Mouse (Mus musculus) forebrain, embryonic 11.5 days (tissue): Measurements from ENCODE around the gene R3hdm4. TPM values are rescaled to one million over a fixed set of nuclear protein-coding genes. Genes with fewer than 3 reads are reported as not detected.

ENCODE experiments used
- ATAC-seq: fragments of 200-750 bp; cut with Nextera tagmentation; replicated peaks from 2 replicates; pipeline ENCODE4 v1.8.0; 2017; ENCODE audit warnings: moderate TSS enrichment; ENCODE audit not compliant: low FRiP score
- DNase-seq: peaks from one replicate; pipeline ENCODE4 v3.0.0-alpha.2; 2017; ENCODE audit warnings: low spot score
- H3K27ac ChIP-seq: fragments of 300-500 bp; sonication (generic); 2 replicates; pipeline ENCODE4 v1.5.1; 2014; ENCODE audit warnings: low read depth, low read length
- H3K27me3 ChIP-seq: fragments of 300-500 bp; sonication (generic); 2 replicates; pipeline ENCODE4 v1.6.1; 2014; ENCODE audit warnings: mild to moderate bottlenecking, low read length, mixed read lengths; ENCODE audit not compliant: control insufficient read depth, insufficient read depth
- H3K36me3 ChIP-seq: fragments of 300-500 bp; sonication (generic); 2 replicates; pipeline ENCODE4 v1.6.1; 2014; ENCODE audit warnings: mild to moderate bottlenecking, low read length, moderate library complexity, mixed read lengths; ENCODE audit not compliant: control insufficient read depth, insufficient read depth
- H3K4me1 ChIP-seq: fragments of 300-500 bp; sonication (generic); replicated peaks from 2 replicates; pipeline ENCODE4 v1.6.1; 2014; ENCODE audit warnings: low read length, mixed read lengths; ENCODE audit not compliant: control insufficient read depth, insufficient read depth
- H3K4me2 ChIP-seq: fragments of 300-500 bp; sonication (generic); 2 replicates; pipeline ENCODE4 v1.6.1; 2014; ENCODE audit warnings: low read depth, mild to moderate bottlenecking, low read length, moderate library complexity, mixed read lengths; ENCODE audit not compliant: severe bottlenecking
- H3K4me3 ChIP-seq: fragments of 300-500 bp; sonication (generic); 2 replicates; pipeline ENCODE4 v1.5.1; 2014; ENCODE audit warnings: low read depth, low read length
- H3K9ac ChIP-seq: fragments of 300-500 bp; sonication (generic); 2 replicates; pipeline ENCODE4 v1.6.1; 2014; ENCODE audit warnings: low read length
- H3K9me3 ChIP-seq: fragments of 300-500 bp; sonication (generic); 2 replicates; pipeline ENCODE4 v1.6.1; 2016; ENCODE audit warnings: low read length, mixed read lengths; ENCODE audit not compliant: control insufficient read depth
- WGBS: fragments of 180-500 bp; shearing (Covaris S2); extraction: QIAGEN DNeasy Blood & Tissue Kit; methylation state at CpG from one replicate; pipeline ENCODE4 v1.1.7; 2014; 5-methylcytosine and 5-hydroxymethylcytosine counted together
- polyA plus RNA-seq: library from polyadenylated mRNA; unstranded; fragments of >200 nt; fragmentation: Nextera tagmentation; extraction: Ambion mirVana; gene quantifications from 2 replicates; pipeline ENCODE4 v1.2.1, GENCODE M21; 2014

Gene R3hdm4
- polyA plus RNA-seq, 1 experiment from 2014 or later = 135 TPM

DNA sequence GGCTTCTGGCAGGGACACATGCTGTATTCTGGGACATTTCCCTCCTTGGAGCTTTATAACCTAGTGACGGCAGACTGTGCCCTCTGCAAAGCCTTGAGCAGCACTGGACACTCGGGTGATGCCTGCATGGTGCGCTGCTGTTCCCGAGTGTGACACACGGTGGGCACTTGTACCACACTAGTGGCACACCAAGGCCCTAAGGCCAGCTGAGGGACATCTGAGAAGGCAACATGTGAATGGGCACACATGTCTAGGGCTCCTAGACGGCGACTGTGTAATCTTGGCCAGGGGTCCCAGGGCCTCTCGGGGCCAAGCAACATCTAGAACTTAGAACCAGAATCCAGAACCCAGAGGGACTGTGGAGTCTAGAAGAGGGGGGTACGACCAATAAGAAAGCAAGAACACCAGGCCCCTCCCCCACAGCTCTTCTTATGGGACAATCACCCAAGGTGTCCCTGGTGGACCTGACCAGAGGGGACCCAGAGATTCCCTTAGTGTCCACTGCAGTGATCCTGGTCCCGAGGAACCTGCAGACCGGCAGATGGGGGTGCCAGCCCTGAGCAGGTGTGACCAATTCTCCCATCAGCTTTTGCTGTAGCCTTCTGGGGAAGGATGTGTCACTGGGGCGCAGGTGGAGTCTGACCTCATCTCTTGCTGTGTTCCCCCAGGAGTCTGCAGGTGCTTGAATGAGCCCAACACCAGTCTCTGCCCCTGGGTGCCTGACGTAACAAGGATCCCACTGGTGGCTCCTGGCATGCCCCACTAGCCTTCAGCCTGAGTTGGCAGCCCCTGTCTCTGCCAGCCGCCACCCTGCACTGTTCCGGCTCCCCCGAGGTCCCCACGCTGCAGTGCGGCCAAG is 9.2 kb upstream of the R3hdm4 start:
- Histone ChIP-seq H3K36me3 (no peaks in the 10 kb centered on the region), H3K4me3 (no peak overlapping the region), H3K9me3 (no peaks in the 10 kb centered on the region), H3K9ac (no peak overlapping the region), H3K4me1 (peaks cover 9% of the 10 kb centered on the region), H3K27me3 (no peaks in the 10 kb centered on the region), H3K4me2 (no peak overlapping the region), H3K27ac (no peak overlapping the region)
- no peak for DNase-seq
- ATAC-seq = no peak
- WGBS = 91% methylated on average over 18 of the region's 18 CpGs

DNA sequence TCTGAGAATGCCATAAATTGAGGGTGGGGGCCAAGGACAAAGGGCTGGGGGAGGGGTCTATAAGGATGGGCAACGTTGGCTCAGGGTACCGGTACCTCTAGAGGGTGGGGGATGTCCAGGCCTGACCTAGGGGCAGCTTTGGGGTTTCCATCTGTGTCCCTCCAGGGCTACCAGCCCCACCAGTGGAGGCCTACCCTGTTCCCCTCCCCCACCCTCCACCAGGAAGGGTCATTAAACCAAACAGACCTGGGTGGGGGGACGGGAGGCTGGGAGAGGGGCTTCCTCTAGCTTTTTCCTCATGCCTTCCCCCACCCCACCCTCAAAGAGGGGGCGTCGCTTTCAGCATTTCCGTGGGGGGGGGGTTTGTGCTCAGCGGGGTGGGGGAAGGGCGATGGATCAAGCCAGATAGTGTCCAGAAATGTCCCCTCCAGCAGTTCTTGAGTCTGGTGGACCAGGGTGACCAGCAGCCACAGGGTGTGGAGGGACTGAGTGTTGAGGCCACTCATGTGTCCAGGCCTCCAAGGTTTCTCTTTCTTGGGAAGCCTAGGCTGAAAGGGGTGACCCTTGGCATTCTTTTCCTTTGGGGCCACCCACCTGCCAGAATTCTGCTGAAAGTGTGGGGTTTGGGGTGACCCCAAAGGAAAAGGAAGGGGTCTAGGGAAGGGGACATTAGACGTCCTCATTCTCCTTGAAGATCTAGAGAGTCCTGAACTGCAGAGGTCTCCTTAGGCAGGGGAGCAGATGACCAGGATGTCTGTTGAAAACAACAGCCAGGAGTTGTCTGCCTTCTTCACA is 8.1 kb upstream of the R3hdm4 start:
- ATAC-seq (0 out of 2 replicates have a peak, but pooled peaks have one; percentile 10), DNase-seq (no peak)
- 19% methylated on average over 9 of the region's 9 CpGs for WGBS
- no peaks in the 10 kb centered on the region for H3K9me3 ChIP-seq
- no peaks in the 10 kb centered on the region for H3K36me3 ChIP-seq
- peak overlapping the region; percentile 83 for H3K4me2 ChIP-seq
- H3K9ac ChIP-seq = peak overlapping the region; percentile 49
- H3K4me1 ChIP-seq = peaks cover 9% of the 10 kb centered on the region
- peak overlapping the region; percentile 59; the same call in 1 of the 2 replicates for H3K27ac ChIP-seq
- peak overlapping the region; percentile 86 for H3K4me3 ChIP-seq
- H3K27me3 ChIP-seq = no peaks in the 10 kb centered on the region; the same call in 1 of the 2 replicates

GRCm38 (mm10) chr10:79928030-79928694 is 7.2 kb upstream of the R3hdm4 start:
- ATAC-seq (no peak), DNase-seq (peak; percentile 78)
- Histone ChIP-seq H3K4me2 (peak overlapping the region; percentile 83), H3K27ac (peak overlapping the region; percentile 72; the same call in 1 of the 2 replicates), H3K4me1 (peaks cover 9% of the 10 kb centered on the region), H3K27me3 (peaks cover 4% of the 10 kb centered on the region), H3K36me3 (no peaks in the 10 kb centered on the region), H3K9ac (peak overlapping the region; percentile 83), H3K4me3 (peak overlapping the region; percentile 86), H3K9me3 (no peaks in the 10 kb centered on the region)
- under 1% methylated on average over 29 of the region's 29 CpGs for WGBS

DNA sequence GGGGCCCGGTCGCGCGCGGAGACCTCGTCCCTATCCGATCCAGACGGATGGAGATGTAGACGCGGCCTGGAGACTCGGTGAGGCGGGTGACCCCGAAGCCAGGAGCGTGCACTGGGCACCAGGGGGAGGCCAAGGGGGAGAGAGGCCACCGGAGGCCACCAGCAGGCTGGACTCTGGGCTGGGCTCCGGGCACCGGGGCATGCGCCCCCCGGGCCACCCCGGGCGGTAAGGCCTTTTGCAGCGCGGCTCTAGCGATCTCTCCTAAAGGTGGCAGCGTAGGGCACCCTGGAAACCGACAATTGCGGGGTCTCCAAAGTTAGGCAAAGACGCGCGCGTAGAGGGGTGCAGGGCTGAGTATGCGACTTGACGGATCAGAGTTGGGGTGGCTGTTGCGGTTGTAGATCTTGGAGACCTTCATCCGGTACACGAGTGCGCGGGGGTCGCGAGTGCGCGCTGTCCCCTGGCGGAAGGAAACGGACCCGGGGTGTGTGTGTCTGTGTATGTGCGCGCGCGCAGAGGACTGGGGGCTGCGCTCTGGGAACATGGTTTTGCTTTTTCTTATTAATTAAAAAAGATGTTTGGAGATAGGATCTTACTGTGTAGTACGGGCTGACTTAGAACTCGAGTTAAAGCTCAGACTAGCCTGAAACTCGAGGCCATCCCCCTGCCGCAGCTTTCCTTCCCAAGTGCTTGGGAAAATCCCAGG is 6.5 kb upstream of the R3hdm4 start:
- peak; percentile 61 for ATAC-seq

DNA sequence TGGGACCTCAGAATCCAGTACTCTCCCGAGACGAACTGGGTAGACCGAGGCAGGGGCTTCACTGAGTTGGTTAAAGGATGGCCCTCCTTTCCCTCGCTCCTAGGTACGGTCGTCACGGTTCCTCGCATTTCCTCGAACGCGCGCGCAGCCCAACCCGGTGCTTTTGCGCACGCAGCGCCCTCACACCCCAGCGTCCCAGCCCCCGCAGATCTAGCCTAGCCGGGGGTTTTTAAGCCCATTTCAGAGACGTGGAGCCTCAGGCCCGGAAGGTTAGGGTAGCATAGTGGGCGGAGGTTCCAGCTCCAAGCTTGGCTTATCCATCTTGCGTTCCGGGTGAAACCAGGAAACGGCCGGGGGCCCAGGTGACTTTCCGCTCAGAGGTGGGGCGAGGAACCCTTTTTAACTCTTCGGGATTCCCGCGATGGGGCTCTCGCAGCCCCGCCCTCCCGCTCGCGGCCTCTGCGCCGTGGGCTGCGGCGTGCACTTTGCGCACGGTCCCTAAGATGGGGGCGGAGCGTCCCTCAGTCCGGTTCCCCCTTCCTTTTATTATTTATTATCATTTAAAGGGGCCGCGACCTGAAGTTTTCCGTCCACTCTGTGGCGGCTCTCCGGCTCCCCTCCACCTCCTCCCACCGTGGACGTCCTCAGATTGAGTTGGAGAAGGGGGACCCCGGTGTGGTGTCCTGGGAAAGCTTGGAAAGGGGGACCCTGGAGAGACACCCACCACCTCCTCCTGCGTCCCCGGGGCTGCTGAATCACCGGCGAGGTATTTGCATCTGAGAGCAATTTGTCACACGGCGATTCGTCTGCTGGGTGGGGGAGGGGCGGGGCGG is 5.7 kb upstream of the R3hdm4 start, which contains the start of gene Arid3a:
Gene Arid3a, plus strand, starts transcription at position 553 of the 833 bp plus-strand sequence.
- Histone ChIP-seq H3K27ac (peak within 1 kb of the TSS; percentile 72), H3K27me3 (peaks cover 19% of the 10 kb centered on the region), H3K4me3 (peak within 1 kb of the TSS; percentile 86), H3K9me3 (no peaks in the 10 kb centered on the region), H3K9ac (peak within 1 kb of the TSS; percentile 83), H3K4me2 (peak within 1 kb of the TSS; percentile 83), H3K36me3 (no peaks in the 10 kb centered on the region), H3K4me1 (peaks cover 6% of the 10 kb centered on the region)
- DNase-seq (peak; percentile 95), ATAC-seq (peak; percentile 73)
- under 1% methylated on average over 63 of the region's 63 CpGs for WGBS

More for the DNA sequence above, 6.5 kb upstream of the R3hdm4 start:
- Histone ChIP-seq H3K27me3 (peaks cover 11% of the 10 kb centered on the region), H3K36me3 (no peaks in the 10 kb centered on the region), H3K4me3 (peak overlapping the region; percentile 86), H3K4me2 (peak overlapping the region; percentile 83), H3K27ac (peak overlapping the region; percentile 72), H3K9ac (peak overlapping the region; percentile 83), H3K9me3 (no peaks in the 10 kb centered on the region), H3K4me1 (peaks cover 6% of the 10 kb centered on the region)
- 0% methylated on average over 53 of the region's 54 CpGs for WGBS
- DNase-seq = peak; percentile 87

DNA sequence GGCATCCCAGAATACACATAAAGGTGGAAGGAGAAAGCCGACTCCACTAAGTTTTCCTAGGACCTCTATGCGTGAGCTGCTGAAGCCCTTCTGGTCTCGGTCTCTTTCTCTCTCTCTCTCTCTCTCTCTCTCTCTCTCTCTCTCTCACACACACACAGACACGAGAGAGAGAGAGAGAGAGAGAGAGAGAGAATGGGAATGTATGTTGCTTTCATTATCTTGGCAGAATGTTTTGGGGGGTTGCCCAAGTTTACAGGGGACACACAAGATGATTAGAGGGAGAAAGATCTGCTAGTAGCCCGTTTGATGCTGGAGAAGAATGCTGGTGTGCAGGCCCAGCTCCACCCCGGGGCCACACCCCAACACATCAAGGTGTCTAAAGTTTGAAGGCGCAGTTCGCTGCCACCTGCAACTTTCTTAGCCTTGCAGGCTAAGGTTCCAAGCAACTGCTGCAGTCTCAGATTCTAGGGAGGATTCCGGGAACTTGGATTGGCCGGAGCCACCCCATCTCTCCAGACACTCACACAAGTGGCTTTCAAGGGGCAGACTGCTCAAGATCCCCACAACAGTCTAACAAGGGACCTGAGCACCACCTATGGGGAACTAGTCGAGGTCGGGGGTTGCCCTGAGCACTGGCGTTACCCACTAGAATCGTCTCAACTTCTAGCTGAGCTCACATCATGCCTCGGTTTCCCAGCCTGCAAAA is 4.9 kb upstream of the R3hdm4 start:
- no peaks in the 10 kb centered on the region for H3K36me3 ChIP-seq
- H3K9ac ChIP-seq = peak overlapping the region; percentile 83; the same call in 1 of the 2 replicates
- 0 out of 2 replicates have a peak overlapping the region, but pooled peaks have one; percentile 25 for H3K27ac ChIP-seq
- no peak for ATAC-seq
- peaks cover 27% of the 10 kb centered on the region for H3K27me3 ChIP-seq
- WGBS = 14% methylated on average over 14 of the region's 15 CpGs
- H3K4me2 ChIP-seq = peak overlapping the region; percentile 83
- H3K4me3 ChIP-seq = peak overlapping the region; percentile 86
- no peaks in the 10 kb centered on the region for H3K9me3 ChIP-seq
- no peak for DNase-seq
- H3K4me1 ChIP-seq = peaks cover 7% of the 10 kb centered on the region
